Mouse (Mus musculus): ENCODE data around the gene Pwwp2b. TPM values are rescaled to one million over a fixed set of nuclear protein-coding genes. Genes with fewer than 3 reads are reported as not detected.
A peak's percentile ranks its signal among the peaks of the same experiment; 100 is the strongest.

Gene Pwwp2b
- polyA plus RNA-seq, 1 experiment from 2014 or later = 27.5 TPM

- H3K4me1 ChIP-seq (ENCODE audit: insufficient read depth, low read depth, low read length) = peaks cover 3% of the 10 kb centered on the region; the same call in 1 of the 2 replicates
- no peaks in the 10 kb centered on the region for H3K36me3 ChIP-seq (ENCODE audit: insufficient read depth, low read length)
- H3K9ac ChIP-seq (replicated peaks; ENCODE audit: low read depth) = no peak overlapping the region
- ATAC-seq (no peak), DNase-seq (ENCODE audit: low spot score) (no peak)
- no peak overlapping the region for H3K27ac ChIP-seq (ENCODE audit: low read length)
- no peak overlapping the region for H3K4me3 ChIP-seq (ENCODE audit: low read depth, low read length)
- no peak overlapping the region for H3K4me2 ChIP-seq (replicated peaks; ENCODE audit: low read depth, low read length)
- TF ChIP-seq CTCF (IDR thresholded peaks at IDR 0.05) = no peak
- no peak for TF ChIP-seq EP300 (IDR thresholded peaks at IDR 0.05)
- no peaks in the 10 kb centered on the region for H3K9me3 ChIP-seq (ENCODE audit: low read length)
- 90% methylated on average over 2 of the region's 2 CpGs for WGBS
- H3K27me3 ChIP-seq (replicated peaks; ENCODE audit: insufficient read depth, low read length) = no peaks in the 10 kb centered on the region
These were observed 26.4 kb upstream of the Pwwp2b start for GRCm38 (mm10) chr7:139221856-139222255.

GRCm38 (mm10) chr7:139222341-139222740 lies 25.9 kb upstream of the Pwwp2b start:
- WGBS = 78% methylated on average over 4 of the region's 4 CpGs
- DNase-seq (ENCODE audit: low spot score) = no peak
- H3K4me2 ChIP-seq (replicated peaks; ENCODE audit: low read depth, low read length) = no peak overlapping the region
- H3K27ac ChIP-seq (ENCODE audit: low read length) = no peak overlapping the region
- H3K4me3 ChIP-seq (ENCODE audit: low read depth, low read length) = no peak overlapping the region
- H3K9ac ChIP-seq (replicated peaks; ENCODE audit: low read depth) = no peak overlapping the region
- H3K4me1 ChIP-seq (ENCODE audit: insufficient read depth, low read depth, low read length) = peaks cover 3% of the 10 kb centered on the region; the same call in 1 of the 2 replicates
- no peaks in the 10 kb centered on the region for H3K36me3 ChIP-seq (ENCODE audit: insufficient read depth, low read length)
- no peaks in the 10 kb centered on the region for H3K27me3 ChIP-seq (replicated peaks; ENCODE audit: insufficient read depth, low read length)
- no peak for TF ChIP-seq EP300 (IDR thresholded peaks at IDR 0.05)
- no peak for TF ChIP-seq CTCF (IDR thresholded peaks at IDR 0.05)
- ATAC-seq = no peak
- H3K9me3 ChIP-seq (ENCODE audit: low read length) = no peaks in the 10 kb centered on the region

GRCm38 (mm10) chr7:139224070-139224469 lies 24.2 kb upstream of the Pwwp2b start:
- DNase-seq (ENCODE audit: low spot score) (peak; percentile 16), ATAC-seq (0 out of 2 replicates have a peak, but pooled peaks have one; percentile 8)
- WGBS = 45% methylated on average over 1 of the region's 1 CpGs
- no peaks in the 10 kb centered on the region for H3K27me3 ChIP-seq (replicated peaks; ENCODE audit: insufficient read depth, low read length)
- H3K4me2 ChIP-seq (replicated peaks; ENCODE audit: low read depth, low read length) = no peak overlapping the region
- no peak overlapping the region for H3K4me3 ChIP-seq (ENCODE audit: low read depth, low read length)
- peaks cover 11% of the 10 kb centered on the region; the same call in 1 of the 2 replicates for H3K4me1 ChIP-seq (ENCODE audit: insufficient read depth, low read depth, low read length)
- no peaks in the 10 kb centered on the region for H3K36me3 ChIP-seq (ENCODE audit: insufficient read depth, low read length)
- peak overlapping the region; percentile 22; the same call in 1 of the 2 replicates for H3K27ac ChIP-seq (ENCODE audit: low read length)
- H3K9ac ChIP-seq (replicated peaks; ENCODE audit: low read depth) = no peak overlapping the region
- H3K9me3 ChIP-seq (ENCODE audit: low read length) = no peaks in the 10 kb centered on the region
- no peak for TF ChIP-seq CTCF (IDR thresholded peaks at IDR 0.05)
- TF ChIP-seq EP300 (IDR thresholded peaks at IDR 0.05) = no peak

GRCm38 (mm10) chr7:139224725-139225124 lies 23.6 kb upstream of the Pwwp2b start:
- DNase-seq (ENCODE audit: low spot score) = peak; percentile 78
- H3K4me2 ChIP-seq (replicated peaks; ENCODE audit: low read depth, low read length) = no peak overlapping the region
- ATAC-seq = peak; percentile 60
- no peaks in the 10 kb centered on the region for H3K9me3 ChIP-seq (ENCODE audit: low read length)
- no peaks in the 10 kb centered on the region for H3K36me3 ChIP-seq (ENCODE audit: insufficient read depth, low read length)
- no peak overlapping the region for H3K4me3 ChIP-seq (ENCODE audit: low read depth, low read length)
- TF ChIP-seq EP300 (IDR thresholded peaks at IDR 0.05) (no peak), CTCF (IDR thresholded peaks at IDR 0.05) (no peak)
- no peak overlapping the region for H3K9ac ChIP-seq (replicated peaks; ENCODE audit: low read depth)
- 33% methylated on average over 8 of the region's 8 CpGs for WGBS
- peak overlapping the region; percentile 22; the same call in 1 of the 2 replicates for H3K27ac ChIP-seq (ENCODE audit: low read length)
- no peaks in the 10 kb centered on the region for H3K27me3 ChIP-seq (replicated peaks; ENCODE audit: insufficient read depth, low read length)
- H3K4me1 ChIP-seq (ENCODE audit: insufficient read depth, low read depth, low read length) = peaks cover 15% of the 10 kb centered on the region; the same call in 1 of the 2 replicates

- Histone ChIP-seq H3K4me3 (ENCODE audit: low read depth, low read length) (no peak overlapping the region), H3K4me2 (replicated peaks; ENCODE audit: low read depth, low read length) (no peak overlapping the region), H3K27ac (ENCODE audit: low read length) (no peak overlapping the region), H3K9ac (replicated peaks; ENCODE audit: low read depth) (no peak overlapping the region), H3K9me3 (ENCODE audit: low read length) (no peaks in the 10 kb centered on the region), H3K4me1 (ENCODE audit: insufficient read depth, low read depth, low read length) (peaks cover 15% of the 10 kb centered on the region; the same call in 1 of the 2 replicates), H3K36me3 (ENCODE audit: insufficient read depth, low read length) (no peaks in the 10 kb centered on the region), H3K27me3 (replicated peaks; ENCODE audit: insufficient read depth, low read length) (no peaks in the 10 kb centered on the region)
- WGBS = 86% methylated on average over 7 of the region's 7 CpGs
- TF ChIP-seq EP300 (IDR thresholded peaks at IDR 0.05) (no peak), CTCF (IDR thresholded peaks at IDR 0.05) (no peak)
- ATAC-seq = no peak
- no peak for DNase-seq (ENCODE audit: low spot score)
These were observed 21.9 kb upstream of the Pwwp2b start for GRCm38 (mm10) chr7:139226416-139226815.

- peak; percentile 47 for ATAC-seq
- peak; percentile 54 for DNase-seq (ENCODE audit: low spot score)
- Histone ChIP-seq H3K9ac (replicated peaks; ENCODE audit: low read depth) (no peak overlapping the region), H3K36me3 (ENCODE audit: insufficient read depth, low read length) (no peaks in the 10 kb centered on the region), H3K9me3 (ENCODE audit: low read length) (no peaks in the 10 kb centered on the region), H3K4me1 (ENCODE audit: insufficient read depth, low read depth, low read length) (peaks cover 15% of the 10 kb centered on the region; the same call in 1 of the 2 replicates), H3K4me2 (replicated peaks; ENCODE audit: low read depth, low read length) (0 out of 2 replicates have a peak overlapping the region, but pooled peaks have one; percentile 5), H3K27ac (ENCODE audit: low read length) (peak overlapping the region; percentile 57), H3K27me3 (replicated peaks; ENCODE audit: insufficient read depth, low read length) (no peaks in the 10 kb centered on the region), H3K4me3 (ENCODE audit: low read depth, low read length) (no peak overlapping the region)
- 34% methylated on average over 6 of the region's 6 CpGs for WGBS
- TF ChIP-seq EP300 (IDR thresholded peaks at IDR 0.05) (no peak), CTCF (IDR thresholded peaks at IDR 0.05) (no peak)
These were observed 19.7 kb upstream of the Pwwp2b start for GRCm38 (mm10) chr7:139228447-139229171.
